Mouse (Mus musculus): ENCODE results near the gene Aldh8a1. TPM values are rescaled to one million over a fixed set of nuclear protein-coding genes. Genes with fewer than 3 reads are reported as not detected.
A peak's percentile ranks its signal among the peaks of the same experiment; 100 is the strongest.

The Aldh8a1 gene
- polyA plus RNA-seq, 1 experiment from 2014 or later = 0.20 TPM

GRCm38 (mm10) chr10:21400453-21400852, 23.4 kb downstream of the Aldh8a1 start:
- Histone ChIP-seq H3K36me3 (ENCODE audit: control insufficient read depth, insufficient read depth, low read length) (no peaks in the 10 kb centered on the region), H3K27me3 (ENCODE audit: control insufficient read depth, insufficient read depth, low read length) (no peaks in the 10 kb centered on the region), H3K9me3 (ENCODE audit: control insufficient read depth, low read length) (no peaks in the 10 kb centered on the region), H3K9ac (replicated peaks; ENCODE audit: low read depth, low read length) (no peak overlapping the region), H3K4me2 (ENCODE audit: low read depth, low read length) (no peak overlapping the region), H3K27ac (ENCODE audit: low read depth, low read length) (no peak overlapping the region), H3K4me1 (ENCODE audit: control insufficient read depth, insufficient read depth, low read length) (no peaks in the 10 kb centered on the region), H3K4me3 (ENCODE audit: low read depth, low read length) (no peak overlapping the region)
- no peak for ATAC-seq (ENCODE audit: low read depth)
- 59% methylated on average over 2 of the region's 2 CpGs for WGBS

DNA sequence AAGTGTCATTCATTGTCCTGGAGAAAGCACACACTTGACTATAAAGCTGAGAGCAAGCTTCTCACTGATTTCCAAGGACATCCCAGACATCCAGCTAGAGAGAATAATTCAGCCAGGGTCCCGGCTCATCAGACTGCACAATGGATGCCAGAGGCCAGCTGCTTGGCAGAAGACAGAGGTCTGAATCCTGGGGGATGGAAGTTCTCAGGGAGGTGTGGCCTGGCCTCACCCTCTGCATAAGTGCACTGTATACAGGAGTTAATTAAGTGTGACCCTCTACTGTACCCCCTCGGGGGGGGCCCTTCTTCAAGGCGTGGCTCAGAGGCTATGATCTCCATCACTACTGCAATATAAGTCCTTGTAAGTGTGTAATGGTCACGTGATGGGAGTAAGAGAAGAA, 24.2 kb downstream of the Aldh8a1 start:
- Histone ChIP-seq H3K4me3 (ENCODE audit: low read depth, low read length) (no peak overlapping the region), H3K9me3 (ENCODE audit: control insufficient read depth, low read length) (no peaks in the 10 kb centered on the region), H3K36me3 (ENCODE audit: control insufficient read depth, insufficient read depth, low read length) (no peaks in the 10 kb centered on the region), H3K27ac (ENCODE audit: low read depth, low read length) (no peak overlapping the region), H3K27me3 (ENCODE audit: control insufficient read depth, insufficient read depth, low read length) (no peaks in the 10 kb centered on the region), H3K4me1 (ENCODE audit: control insufficient read depth, insufficient read depth, low read length) (no peaks in the 10 kb centered on the region), H3K4me2 (ENCODE audit: low read depth, low read length) (no peak overlapping the region), H3K9ac (replicated peaks; ENCODE audit: low read depth, low read length) (no peak overlapping the region)
- WGBS = 56% methylated on average over 4 of the region's 4 CpGs
- peak; percentile 46; the same call in 1 of the 2 replicates for ATAC-seq (ENCODE audit: low read depth)

- WGBS = 89% methylated on average over 4 of the region's 4 CpGs
- H3K9me3 ChIP-seq (ENCODE audit: control insufficient read depth, low read length) = no peaks in the 10 kb centered on the region
Measured at GRCm38 (mm10) chr10:21404822-21405221, 27.7 kb downstream of the Aldh8a1 start.

DNA sequence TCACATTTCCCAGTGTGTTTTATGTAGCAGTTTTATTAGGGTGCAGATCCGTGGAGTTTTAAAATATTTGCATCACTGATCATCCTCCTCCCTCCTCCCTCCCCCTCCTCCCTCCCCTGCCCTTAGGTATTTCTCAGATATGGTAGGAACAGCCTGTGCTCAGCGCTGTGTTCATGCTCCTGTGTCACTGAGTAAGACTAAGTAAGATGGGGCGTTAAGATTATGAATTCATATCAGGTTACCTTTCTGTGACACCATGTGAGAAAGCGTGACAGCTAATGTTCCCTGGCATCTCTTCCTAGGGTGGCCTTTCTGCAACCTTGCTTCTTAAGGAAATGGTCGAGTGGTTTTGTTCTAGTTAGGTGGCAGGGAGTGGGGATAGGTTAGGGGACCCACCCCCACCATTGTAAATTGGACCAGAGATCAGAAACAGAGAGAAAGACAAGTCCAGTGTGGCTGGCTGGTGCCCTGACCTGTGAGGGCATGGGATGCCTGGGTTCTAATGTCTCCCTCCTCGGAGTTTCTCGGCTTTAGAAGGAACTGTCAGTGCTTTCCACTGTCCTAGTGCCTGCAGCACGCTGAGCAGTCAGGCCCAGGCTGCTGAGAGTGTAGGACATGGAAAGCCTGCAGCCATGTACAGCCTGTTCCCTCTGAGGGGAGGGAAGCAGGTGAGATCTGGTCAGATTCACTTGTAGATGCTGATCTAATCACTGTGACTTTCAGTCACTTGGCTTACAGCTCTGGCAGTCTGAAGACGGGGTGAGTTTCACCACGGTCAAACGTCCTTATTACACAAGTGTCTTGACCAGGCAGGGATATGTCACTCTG, 28.8 kb downstream of the Aldh8a1 start:
- H3K9me3 ChIP-seq (ENCODE audit: control insufficient read depth, low read length) = no peaks in the 10 kb centered on the region
- WGBS = 85% methylated on average over 11 of the region's 11 CpGs
- no peak for ATAC-seq (ENCODE audit: low read depth)
- H3K4me2 ChIP-seq (ENCODE audit: low read depth, low read length) = no peak overlapping the region
- H3K36me3 ChIP-seq (ENCODE audit: control insufficient read depth, insufficient read depth, low read length) = no peaks in the 10 kb centered on the region
- H3K27me3 ChIP-seq (ENCODE audit: control insufficient read depth, insufficient read depth, low read length) = no peaks in the 10 kb centered on the region
- H3K9ac ChIP-seq (replicated peaks; ENCODE audit: low read depth, low read length) = no peak overlapping the region
- no peak overlapping the region for H3K27ac ChIP-seq (ENCODE audit: low read depth, low read length)
- no peak overlapping the region for H3K4me3 ChIP-seq (ENCODE audit: low read depth, low read length)
- H3K4me1 ChIP-seq (ENCODE audit: control insufficient read depth, insufficient read depth, low read length) = no peaks in the 10 kb centered on the region

More at GRCm38 (mm10) chr10:21404822-21405221, 27.7 kb downstream of the Aldh8a1 start:
- H3K4me3 ChIP-seq (ENCODE audit: low read depth, low read length) = no peak overlapping the region
- no peak for ATAC-seq (ENCODE audit: low read depth)
- H3K27me3 ChIP-seq (ENCODE audit: control insufficient read depth, insufficient read depth, low read length) = no peaks in the 10 kb centered on the region
- no peaks in the 10 kb centered on the region for H3K4me1 ChIP-seq (ENCODE audit: control insufficient read depth, insufficient read depth, low read length)
- H3K9ac ChIP-seq (replicated peaks; ENCODE audit: low read depth, low read length) = no peak overlapping the region
- no peak overlapping the region for H3K27ac ChIP-seq (ENCODE audit: low read depth, low read length)
- H3K36me3 ChIP-seq (ENCODE audit: control insufficient read depth, insufficient read depth, low read length) = no peaks in the 10 kb centered on the region
- no peak overlapping the region for H3K4me2 ChIP-seq (ENCODE audit: low read depth, low read length)

GRCm38 (mm10) chr10:21410711-21411110, 33.6 kb downstream of the Aldh8a1 start:
- no peaks in the 10 kb centered on the region for H3K9me3 ChIP-seq (ENCODE audit: control insufficient read depth, low read length)
- H3K27me3 ChIP-seq (ENCODE audit: control insufficient read depth, insufficient read depth, low read length) = no peaks in the 10 kb centered on the region
- no peak overlapping the region for H3K4me3 ChIP-seq (ENCODE audit: low read depth, low read length)
- no peak overlapping the region for H3K9ac ChIP-seq (replicated peaks; ENCODE audit: low read depth, low read length)
- no peak overlapping the region for H3K27ac ChIP-seq (ENCODE audit: low read depth, low read length)
- H3K4me2 ChIP-seq (ENCODE audit: low read depth, low read length) = no peak overlapping the region
- ATAC-seq (ENCODE audit: low read depth) = no peak
- no peaks in the 10 kb centered on the region for H3K36me3 ChIP-seq (ENCODE audit: control insufficient read depth, insufficient read depth, low read length)
- WGBS = 77% methylated on average over 5 of the region's 5 CpGs
- H3K4me1 ChIP-seq (ENCODE audit: control insufficient read depth, insufficient read depth, low read length) = no peaks in the 10 kb centered on the region

GRCm38 (mm10) chr10:21411621-21412205, 34.6 kb downstream of the Aldh8a1 start:
- no peaks in the 10 kb centered on the region for H3K9me3 ChIP-seq (ENCODE audit: control insufficient read depth, low read length)
- H3K27me3 ChIP-seq (ENCODE audit: control insufficient read depth, insufficient read depth, low read length) = no peaks in the 10 kb centered on the region
- H3K4me3 ChIP-seq (ENCODE audit: low read depth, low read length) = no peak overlapping the region
- H3K27ac ChIP-seq (ENCODE audit: low read depth, low read length) = no peak overlapping the region
- no peak for ATAC-seq (ENCODE audit: low read depth)
- no peaks in the 10 kb centered on the region for H3K36me3 ChIP-seq (ENCODE audit: control insufficient read depth, insufficient read depth, low read length)
- H3K4me2 ChIP-seq (ENCODE audit: low read depth, low read length) = no peak overlapping the region
- 75% methylated on average over 6 of the region's 6 CpGs for WGBS
- H3K4me1 ChIP-seq (ENCODE audit: control insufficient read depth, insufficient read depth, low read length) = no peaks in the 10 kb centered on the region
- H3K9ac ChIP-seq (replicated peaks; ENCODE audit: low read depth, low read length) = no peak overlapping the region

- no peak overlapping the region for H3K4me2 ChIP-seq (ENCODE audit: low read depth, low read length)
- H3K4me3 ChIP-seq (ENCODE audit: low read depth, low read length) = no peak overlapping the region
- H3K4me1 ChIP-seq (ENCODE audit: control insufficient read depth, insufficient read depth, low read length) = no peaks in the 10 kb centered on the region
- no peak for ATAC-seq (ENCODE audit: low read depth)
- H3K36me3 ChIP-seq (ENCODE audit: control insufficient read depth, insufficient read depth, low read length) = no peaks in the 10 kb centered on the region
- no peak overlapping the region for H3K27ac ChIP-seq (ENCODE audit: low read depth, low read length)
- no peak overlapping the region for H3K9ac ChIP-seq (replicated peaks; ENCODE audit: low read depth, low read length)
- WGBS = 83% methylated on average over 4 of the region's 4 CpGs
- no peaks in the 10 kb centered on the region for H3K9me3 ChIP-seq (ENCODE audit: control insufficient read depth, low read length)
- H3K27me3 ChIP-seq (ENCODE audit: control insufficient read depth, insufficient read depth, low read length) = no peaks in the 10 kb centered on the region
Measured at GRCm38 (mm10) chr10:21415031-21415430, 37.9 kb downstream of the Aldh8a1 start.

- H3K36me3 ChIP-seq (ENCODE audit: control insufficient read depth, insufficient read depth, low read length) = no peaks in the 10 kb centered on the region
- H3K4me2 ChIP-seq (ENCODE audit: low read depth, low read length) = no peak overlapping the region
- no peak overlapping the region for H3K27ac ChIP-seq (ENCODE audit: low read depth, low read length)
- H3K4me1 ChIP-seq (ENCODE audit: control insufficient read depth, insufficient read depth, low read length) = no peaks in the 10 kb centered on the region
- ATAC-seq (ENCODE audit: low read depth) = no peak
- no peaks in the 10 kb centered on the region for H3K9me3 ChIP-seq (ENCODE audit: control insufficient read depth, low read length)
- no peak overlapping the region for H3K4me3 ChIP-seq (ENCODE audit: low read depth, low read length)
- H3K27me3 ChIP-seq (ENCODE audit: control insufficient read depth, insufficient read depth, low read length) = no peaks in the 10 kb centered on the region
- WGBS = 95% methylated on average over 5 of the region's 5 CpGs
- H3K9ac ChIP-seq (replicated peaks; ENCODE audit: low read depth, low read length) = no peak overlapping the region
Measured at GRCm38 (mm10) chr10:21416184-21416583, 39.1 kb downstream of the Aldh8a1 start.

DNA sequence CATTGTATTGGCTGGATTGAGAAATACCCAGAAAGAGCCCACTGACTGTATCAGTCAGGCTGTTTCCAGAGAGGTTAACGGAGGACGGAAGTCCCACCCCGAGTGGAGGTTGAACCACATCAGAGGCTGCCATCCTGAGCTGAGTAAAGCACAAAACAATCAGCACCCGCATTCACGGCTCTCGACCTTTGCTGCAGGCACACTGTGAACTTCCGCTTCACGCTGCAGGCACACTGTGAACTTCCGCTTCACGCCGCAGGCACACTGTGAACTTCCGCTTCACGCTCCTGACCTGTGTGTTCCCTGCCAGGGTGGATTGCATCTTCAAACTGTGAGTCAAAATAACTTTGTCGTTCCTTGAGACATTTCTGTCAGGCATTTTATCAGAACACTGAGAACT, 42.1 kb downstream of the Aldh8a1 start:
- 84% methylated on average over 14 of the region's 14 CpGs for WGBS
- Histone ChIP-seq H3K27me3 (ENCODE audit: control insufficient read depth, insufficient read depth, low read length) (no peaks in the 10 kb centered on the region), H3K9me3 (ENCODE audit: control insufficient read depth, low read length) (no peaks in the 10 kb centered on the region), H3K27ac (ENCODE audit: low read depth, low read length) (no peak overlapping the region), H3K9ac (replicated peaks; ENCODE audit: low read depth, low read length) (no peak overlapping the region), H3K4me1 (ENCODE audit: control insufficient read depth, insufficient read depth, low read length) (no peaks in the 10 kb centered on the region), H3K4me3 (ENCODE audit: low read depth, low read length) (no peak overlapping the region), H3K36me3 (ENCODE audit: control insufficient read depth, insufficient read depth, low read length) (no peaks in the 10 kb centered on the region), H3K4me2 (ENCODE audit: low read depth, low read length) (no peak overlapping the region)
- ATAC-seq (ENCODE audit: low read depth) = no peak
